Mouse (Mus musculus): ENCODE measurements at regions not wholly inside any gene's neighbourhood (a gene's known extent, or its start where the extent isn't known, plus 50 kb on each side); places are given as distances from the start of the nearest gene placed in this dataset.

- DNase-seq (ENCODE audit: extremely low spot score, low spot score), result no peak
Observed at GRCm38 (mm10) chr1:73354447-73354846, 338.7 kb upstream of the Tnp1 start.

- DNase-seq (ENCODE audit: extremely low spot score, low spot score), result no peak
Observed at GRCm38 (mm10) chr1:73348476-73348875, 332.8 kb upstream of the Tnp1 start.

DNA sequence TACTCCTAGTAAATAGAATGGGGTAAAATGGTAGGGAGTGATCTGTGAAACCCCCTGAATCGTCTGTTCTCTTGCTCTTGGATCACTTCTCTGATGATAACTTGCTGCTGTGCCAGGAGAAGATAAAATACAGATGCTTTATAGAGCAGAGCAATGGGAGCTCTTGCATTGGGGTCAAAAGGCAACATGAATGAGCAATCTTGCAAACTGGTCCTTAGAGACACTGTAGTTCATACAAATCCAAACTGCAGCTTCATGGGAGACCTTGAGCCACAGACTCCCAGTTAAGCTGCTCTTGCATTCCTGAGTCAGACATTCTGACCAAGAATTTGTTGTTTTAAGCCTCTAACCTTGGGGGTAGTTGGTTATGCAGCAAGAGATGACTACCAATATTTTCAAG, 328.9 kb upstream of the Tnp1 start:
- no peak for DNase-seq (ENCODE audit: extremely low spot score, low spot score)

DNA sequence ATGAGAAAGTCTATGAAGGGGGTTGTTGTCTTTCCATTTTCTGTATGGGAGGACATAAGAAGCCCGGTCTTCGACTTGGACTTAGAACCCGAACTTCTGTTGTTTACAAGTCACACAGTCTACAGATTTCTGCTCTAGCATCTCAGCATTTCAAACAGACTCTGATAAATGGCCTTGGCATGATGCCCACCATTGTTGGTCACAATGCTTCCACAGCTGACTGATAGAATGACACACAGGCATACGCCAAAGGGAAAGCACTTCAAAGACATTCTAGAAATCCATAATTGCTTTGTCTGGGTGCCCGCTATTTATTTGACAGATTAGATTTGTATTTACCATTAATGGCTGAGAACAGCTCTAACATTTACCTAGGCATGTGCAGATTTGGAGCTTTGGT, 326.2 kb upstream of the Tnp1 start:
- no peak for DNase-seq (ENCODE audit: extremely low spot score, low spot score)

DNA sequence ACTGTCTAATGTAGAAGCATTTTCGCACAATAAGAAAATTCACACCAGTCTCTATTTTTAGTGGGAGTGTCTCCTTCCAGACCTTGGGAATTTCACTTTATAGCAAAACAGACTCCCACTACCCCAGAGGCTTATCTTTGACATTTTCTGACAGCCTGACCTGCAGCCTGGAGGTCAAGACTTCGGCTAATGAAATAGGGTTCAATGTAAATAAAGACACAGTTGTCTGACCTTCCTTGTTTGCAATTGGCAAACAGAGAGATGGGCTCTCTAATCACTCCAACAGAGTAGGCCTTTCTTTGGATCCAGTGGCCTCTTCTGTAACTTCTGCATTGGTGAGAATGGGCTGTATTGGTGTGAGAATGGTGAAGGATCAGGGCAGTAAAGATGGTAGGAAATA, 321.7 kb upstream of the Tnp1 start:
- DNase-seq (ENCODE audit: extremely low spot score, low spot score), result no peak

DNA sequence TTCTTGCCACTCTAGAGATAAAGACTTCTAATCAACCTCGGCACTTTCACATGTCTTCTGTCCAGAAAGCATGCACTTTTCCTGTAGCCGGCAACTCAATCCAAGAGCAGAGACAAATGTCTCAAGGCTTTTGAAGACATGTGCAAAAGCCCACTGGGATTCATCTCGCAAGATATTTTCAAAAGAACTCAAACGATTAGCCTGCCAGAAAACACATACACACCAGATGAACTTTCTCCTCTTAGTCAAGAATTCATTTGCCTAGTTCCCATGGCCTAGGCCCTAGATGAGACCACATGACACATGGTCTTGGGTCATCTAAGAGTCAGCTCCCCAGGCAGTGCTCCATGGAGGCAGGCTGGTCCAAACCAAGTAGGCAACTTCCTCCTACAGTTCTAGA, 293.8 kb upstream of the Tnp1 start:
- no peak for DNase-seq (ENCODE audit: extremely low spot score, low spot score)

DNA sequence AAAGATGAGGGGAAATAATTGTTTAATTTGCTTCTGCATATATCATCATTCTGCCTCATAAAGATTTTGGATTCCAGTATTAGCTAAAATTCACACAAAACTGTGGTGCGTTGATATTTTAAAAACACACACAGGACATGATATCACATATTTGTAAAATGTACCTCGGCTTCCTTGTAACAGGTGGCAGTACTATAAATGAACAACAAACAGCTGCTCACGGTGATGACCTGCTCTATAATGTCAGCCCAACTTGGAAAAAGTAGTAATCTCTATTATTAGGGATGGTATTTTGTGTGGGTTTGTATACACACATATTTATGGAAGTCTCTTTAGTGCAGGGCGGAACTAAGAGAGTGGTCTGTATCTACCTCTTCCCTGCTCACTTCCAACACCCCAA, 292.7 kb upstream of the Tnp1 start:
- DNase-seq (ENCODE audit: extremely low spot score, low spot score), result no peak

DNA sequence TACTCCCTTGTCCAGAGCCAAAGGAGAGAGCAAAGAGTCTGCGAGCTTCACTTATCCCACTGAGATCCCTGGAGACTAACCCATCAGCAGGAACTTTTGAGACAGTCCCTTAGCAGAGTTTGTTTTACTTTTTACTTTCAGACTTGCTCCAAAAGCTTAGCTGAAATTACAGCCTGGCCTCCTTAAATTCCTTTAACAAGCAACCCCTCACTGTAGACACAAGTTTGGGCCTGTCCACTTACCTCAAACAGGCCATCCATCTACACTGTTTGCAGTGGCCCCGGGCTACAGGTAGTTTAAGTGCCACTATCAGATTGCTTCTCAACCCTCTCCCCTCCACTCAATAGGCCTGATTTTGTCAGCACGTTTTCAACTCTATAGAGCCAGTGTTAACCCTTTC, 291.5 kb upstream of the Tnp1 start:
- no peak for DNase-seq (ENCODE audit: extremely low spot score, low spot score)

DNA sequence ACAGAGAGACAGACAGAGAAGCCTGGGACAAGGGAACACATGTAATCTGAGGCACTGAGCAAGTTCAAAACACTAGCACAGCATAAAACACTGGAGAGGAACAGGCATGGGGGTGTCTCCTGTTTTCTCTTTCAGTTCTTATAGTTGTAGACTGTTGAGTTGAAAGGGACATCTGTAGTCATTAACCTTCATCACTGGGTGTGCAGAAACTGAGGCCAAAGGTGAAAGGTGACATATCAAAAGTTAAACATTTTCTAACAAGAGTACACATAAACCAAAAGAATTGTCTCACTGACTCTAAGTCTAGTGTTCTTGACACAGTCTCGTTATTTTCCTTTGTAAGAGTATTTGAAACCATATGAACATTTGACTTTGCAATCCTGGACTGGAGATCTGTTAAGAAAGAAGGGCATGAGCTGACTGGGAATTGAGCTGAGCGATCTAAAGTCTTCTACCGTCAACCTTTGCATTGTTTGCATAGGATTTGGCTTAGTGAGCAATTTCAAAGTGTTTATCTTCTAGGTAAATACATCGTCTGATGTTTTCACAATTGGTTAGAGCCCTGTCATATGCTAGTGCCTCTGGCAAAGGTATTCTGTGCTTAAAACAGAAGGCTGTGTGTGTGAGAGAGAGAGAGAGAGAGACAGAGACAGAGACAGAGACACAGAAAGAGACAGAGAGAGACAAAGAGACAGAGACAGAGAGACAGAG, 284.4 kb upstream of the Tnp1 start:
- DNase-seq (ENCODE audit: extremely low spot score, low spot score), result no peak

- no peak for DNase-seq (ENCODE audit: extremely low spot score, low spot score)
Observed at GRCm38 (mm10) chr1:73285342-73285741, 269.6 kb upstream of the Tnp1 start.

DNA sequence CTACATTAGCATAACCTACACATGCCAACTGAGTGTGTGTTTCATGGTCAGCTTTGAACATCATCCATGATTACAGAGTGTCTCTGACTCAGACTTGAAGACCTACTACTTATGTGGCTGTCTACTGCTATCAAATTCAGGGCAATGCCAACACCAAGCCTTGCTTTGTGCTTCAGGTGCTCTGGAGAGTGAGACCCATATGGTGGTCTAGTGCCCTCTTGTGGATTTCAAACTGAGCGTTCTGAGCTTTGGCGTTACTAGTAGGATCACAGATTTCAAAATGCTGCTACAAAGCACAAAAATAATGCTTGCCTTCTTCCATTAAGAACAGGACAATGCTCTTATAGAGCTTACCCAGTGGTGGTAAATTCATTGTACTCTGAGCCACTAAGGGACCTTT, 258.8 kb upstream of the Tnp1 start:
- no peak for DNase-seq (ENCODE audit: extremely low spot score, low spot score)

DNA sequence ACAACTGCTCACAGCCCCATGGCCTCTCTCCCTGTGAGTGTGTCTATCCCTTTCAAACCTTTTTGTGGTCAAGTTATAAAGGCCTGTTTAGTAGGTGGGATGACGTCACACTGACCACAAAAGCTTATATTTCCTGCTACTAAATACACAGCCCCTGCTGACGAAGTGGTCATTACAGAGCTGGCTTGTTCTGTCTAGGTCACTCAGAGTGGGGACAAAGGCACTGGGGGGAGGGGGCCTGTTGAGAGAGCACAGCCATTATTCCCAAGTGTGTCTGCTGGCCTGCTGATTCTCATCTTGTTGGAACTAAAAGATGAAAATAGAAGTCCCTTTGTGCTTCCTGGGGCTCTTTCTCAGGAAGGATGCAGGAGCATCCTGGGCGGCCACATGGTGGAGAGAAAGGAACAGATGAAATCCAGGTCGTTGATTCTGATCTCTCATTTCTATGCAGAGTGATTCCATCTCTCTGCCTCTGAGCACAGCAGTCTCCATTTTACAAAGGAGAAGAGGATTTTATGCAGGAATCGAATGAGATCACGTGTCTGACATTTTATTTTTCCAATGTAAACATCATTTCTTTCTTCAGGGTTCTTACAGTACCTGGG, 255.2 kb upstream of the Tnp1 start:
- peak; percentile 45 for DNase-seq (ENCODE audit: extremely low spot score, low spot score)

- no peak for DNase-seq (ENCODE audit: extremely low spot score, low spot score)
Observed at GRCm38 (mm10) chr1:73269051-73269755, 253.5 kb upstream of the Tnp1 start.

DNA sequence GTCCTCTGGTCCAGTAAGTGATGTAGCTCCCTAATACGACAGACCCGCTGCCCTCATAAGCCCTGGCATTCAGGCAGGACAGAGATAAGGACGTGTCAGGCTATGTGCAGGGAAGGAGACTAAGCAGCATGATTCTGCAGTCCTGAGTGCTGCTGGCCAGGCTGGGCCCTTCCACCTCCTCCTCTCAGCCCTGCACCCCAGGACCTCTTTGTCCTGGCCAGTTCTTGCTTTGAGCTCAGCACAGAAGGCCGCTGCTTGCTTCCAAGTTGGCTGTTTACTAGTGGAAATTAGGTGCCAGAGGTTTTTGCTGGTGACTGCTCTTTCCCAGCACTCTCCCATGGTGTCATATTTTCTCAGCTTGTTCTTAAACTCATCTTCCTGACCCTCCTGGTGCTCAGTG, 249.3 kb upstream of the Tnp1 start:
- DNase-seq (ENCODE audit: extremely low spot score, low spot score), result no peak

DNA sequence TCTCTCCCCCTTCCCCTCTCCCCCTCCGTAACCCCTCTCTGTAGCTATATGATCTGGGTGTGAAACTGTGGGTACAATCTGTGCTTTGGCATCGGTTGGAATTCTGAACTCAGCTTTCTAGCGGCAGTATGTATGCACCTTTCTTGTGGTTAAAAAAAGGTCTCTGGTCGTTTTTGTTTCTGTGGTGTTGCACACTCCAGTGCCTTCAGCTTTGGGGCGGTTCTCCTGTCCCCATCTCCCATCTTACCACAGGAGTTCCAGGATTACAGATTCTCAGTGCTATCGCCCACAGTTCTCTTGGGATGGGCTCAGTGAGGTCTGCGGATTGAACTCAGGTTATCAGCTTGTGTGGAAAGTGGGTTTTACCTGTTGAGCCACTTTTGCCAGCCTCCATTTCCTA, 248.5 kb upstream of the Tnp1 start:
- no peak for DNase-seq (ENCODE audit: extremely low spot score, low spot score)

- no peak for DNase-seq (ENCODE audit: extremely low spot score, low spot score)
Observed at GRCm38 (mm10) chr1:73259525-73260098, 243.9 kb upstream of the Tnp1 start.

DNA sequence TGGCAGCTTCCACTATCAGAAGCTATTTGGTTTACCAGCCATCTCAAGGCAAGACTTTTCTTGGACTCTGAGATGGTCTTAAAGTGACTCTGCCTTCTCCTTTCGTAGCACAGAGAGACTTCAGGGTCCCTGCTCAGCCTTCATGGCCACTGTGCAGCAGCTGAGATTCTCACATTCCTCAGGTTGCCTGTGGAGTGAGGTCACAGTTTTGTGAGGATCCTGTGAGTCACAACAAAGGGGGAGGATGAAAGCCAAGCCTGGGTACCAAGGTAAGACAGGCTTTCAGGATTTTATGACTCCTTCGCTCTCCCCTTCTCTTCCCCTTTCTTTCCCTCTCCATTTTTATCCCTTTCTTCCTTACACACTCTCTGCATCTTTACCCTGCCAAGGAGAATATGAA, 241.6 kb upstream of the Tnp1 start:
- DNase-seq (ENCODE audit: extremely low spot score, low spot score), result no peak

DNA sequence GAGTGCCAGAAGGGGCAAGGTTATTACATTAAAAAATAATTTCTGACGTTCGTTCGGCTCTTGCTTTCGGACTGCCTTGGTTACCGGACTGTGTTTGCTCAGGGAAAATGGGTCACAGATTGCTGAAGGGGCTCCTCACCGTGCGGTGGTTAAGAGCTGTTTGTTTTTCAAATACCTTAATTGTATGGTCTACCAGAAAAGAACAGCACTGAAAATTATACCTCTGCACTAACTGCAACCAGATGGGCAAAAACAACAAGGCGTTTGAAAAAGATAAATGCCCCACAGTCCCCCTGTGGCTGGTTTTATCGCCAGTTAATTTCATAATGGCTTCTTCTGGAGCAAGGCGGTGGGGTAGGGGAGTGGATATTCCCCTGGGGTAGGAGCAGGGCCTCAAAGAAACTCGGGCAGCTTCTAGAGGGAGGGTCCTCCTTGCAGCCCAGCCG, 236.2 kb upstream of the Tnp1 start:
- peak; percentile 36 for DNase-seq (ENCODE audit: extremely low spot score, low spot score)

- no peak for DNase-seq (ENCODE audit: extremely low spot score, low spot score)
Observed at GRCm38 (mm10) chr1:73244016-73244415, 228.3 kb upstream of the Tnp1 start.

GRCm38 (mm10) chr1:73242290-73242689, 226.6 kb upstream of the Tnp1 start:
- no peak for DNase-seq (ENCODE audit: extremely low spot score, low spot score)

- DNase-seq (ENCODE audit: extremely low spot score, low spot score), result no peak
Observed at GRCm38 (mm10) chr1:73236867-73237266, 221.2 kb upstream of the Tnp1 start.

- DNase-seq (ENCODE audit: extremely low spot score, low spot score), result no peak
Observed at GRCm38 (mm10) chr1:73233636-73234035, 217.9 kb upstream of the Tnp1 start.

All from neural tube, embryonic 10.5 days (tissue).